Mouse (Mus musculus) cerebellum, adult 2 months (tissue): Measurements from ENCODE around the gene Thy1.

Source experiments
- CTCF ChIP-seq: fragments of 200-500 bp; IDR thresholded peaks from 2 replicates; pipeline ENCODE4 v1.5.1; 2011; ENCODE audit warnings: low read depth, mild to moderate bottlenecking, control low read depth, low read length, moderate library complexity, borderline replicate concordance; ENCODE audit not compliant: insufficient read depth
- POLR2A ChIP-seq: fragments of 200-500 bp; IDR thresholded peaks from 2 replicates; pipeline ENCODE4 v1.6.1; 2011; ENCODE audit warnings: low read length, control low read depth, borderline replicate concordance; ENCODE audit not compliant: insufficient read depth

- TF ChIP-seq CTCF (no peak), POLR2A (no peak)
These were observed 33.0 kb downstream of the Thy1 start for GRCm38 (mm10) chr9:44075996-44076763.
